Mouse (Mus musculus) forebrain, embryonic 12.5 days (tissue): ENCODE data around the gene Defb43. TPM values are rescaled to one million over a fixed set of nuclear protein-coding genes. Genes with fewer than 3 reads are reported as not detected.

ENCODE experiments used
- ATAC-seq: fragments of 200-750 bp; cut with Nextera tagmentation; 2 replicates; pipeline ENCODE4 v1.8.0; 2017; ENCODE audit warnings: moderate TSS enrichment; ENCODE audit not compliant: low FRiP score
- H3K27ac ChIP-seq: fragments of 300-500 bp; sonication (generic); 2 replicates; pipeline ENCODE4 v1.5.1; 2016; ENCODE audit warnings: mild to moderate bottlenecking
- H3K27me3 ChIP-seq: fragments of 300-500 bp; sonication (generic); 2 replicates; pipeline ENCODE4 v1.6.1; 2016; ENCODE audit warnings: mild to moderate bottlenecking
- H3K36me3 ChIP-seq: fragments of 300-500 bp; sonication (generic); replicated peaks from 2 replicates; pipeline ENCODE4 v1.6.1; 2016; ENCODE audit warnings: mild to moderate bottlenecking
- H3K4me1 ChIP-seq: fragments of 300-500 bp; sonication (generic); 2 replicates; pipeline ENCODE4 v1.6.1; 2016
- H3K4me2 ChIP-seq: fragments of 300-500 bp; sonication (generic); 2 replicates; pipeline ENCODE4 v1.6.1; 2016; ENCODE audit warnings: mild to moderate bottlenecking, moderate library complexity
- H3K4me3 ChIP-seq: fragments of 300-500 bp; sonication (generic); replicated peaks from 2 replicates; pipeline ENCODE4 v1.5.1; 2016; ENCODE audit warnings: mild to moderate bottlenecking
- H3K9ac ChIP-seq: fragments of 300-500 bp; sonication (generic); 2 replicates; pipeline ENCODE4 v1.6.1; 2016; ENCODE audit warnings: mild to moderate bottlenecking
- H3K9me3 ChIP-seq: fragments of 300-500 bp; sonication (generic); 2 replicates; pipeline ENCODE4 v1.6.1; 2016
- WGBS: fragments of 180-500 bp; shearing (Covaris S2); methylation state at CpG from one replicate; pipeline ENCODE4 v1.1.7; 2016; 5-methylcytosine and 5-hydroxymethylcytosine counted together
- polyA plus RNA-seq: library from polyadenylated mRNA; unstranded; fragments of >200 nt; fragmentation: Nextera tagmentation; extraction: Ambion mirVana; gene quantifications from 2 replicates; pipeline ENCODE4 v1.2.1, GENCODE M21; 2016

Defb43 gene
- polyA plus RNA-seq, 1 experiment from 2014 or later: not detected

DNA sequence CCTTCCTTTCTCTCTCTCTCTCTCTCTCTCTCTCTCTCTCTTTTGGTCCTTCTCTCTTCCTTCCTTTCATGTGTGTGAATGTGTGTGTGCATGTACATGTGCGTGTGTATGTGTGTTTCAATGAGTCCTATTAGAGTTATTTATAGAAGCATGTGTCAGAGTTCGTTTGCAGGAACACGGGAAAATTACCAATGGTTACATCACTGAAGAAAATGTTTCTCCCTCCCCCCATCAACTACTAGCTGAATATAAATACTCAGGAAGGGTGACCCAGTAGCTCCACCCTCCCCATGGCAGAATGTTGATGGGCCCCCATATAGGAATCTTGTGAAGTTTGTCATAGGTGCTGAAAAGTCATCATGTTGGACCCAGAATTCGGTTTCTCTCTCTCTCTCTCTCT is 1.5 kb downstream of the Defb43 start:
- no peak for ATAC-seq
- no peaks in the 10 kb centered on the region for H3K9me3 ChIP-seq
- no peak overlapping the region for H3K27ac ChIP-seq
- H3K9ac ChIP-seq: no peak overlapping the region
- H3K36me3 ChIP-seq: no peaks in the 10 kb centered on the region
- H3K4me1 ChIP-seq: no peaks in the 10 kb centered on the region
- no peak overlapping the region for H3K4me2 ChIP-seq
- H3K4me3 ChIP-seq: no peak overlapping the region
- no peaks in the 10 kb centered on the region for H3K27me3 ChIP-seq
- WGBS: 92% methylated on average over 4 of the region's 4 CpGs

- ATAC-seq: no peak
Measured at GRCm38 (mm10) chr14:63014667-63015066, 3.1 kb downstream of the Defb43 start.

DNA sequence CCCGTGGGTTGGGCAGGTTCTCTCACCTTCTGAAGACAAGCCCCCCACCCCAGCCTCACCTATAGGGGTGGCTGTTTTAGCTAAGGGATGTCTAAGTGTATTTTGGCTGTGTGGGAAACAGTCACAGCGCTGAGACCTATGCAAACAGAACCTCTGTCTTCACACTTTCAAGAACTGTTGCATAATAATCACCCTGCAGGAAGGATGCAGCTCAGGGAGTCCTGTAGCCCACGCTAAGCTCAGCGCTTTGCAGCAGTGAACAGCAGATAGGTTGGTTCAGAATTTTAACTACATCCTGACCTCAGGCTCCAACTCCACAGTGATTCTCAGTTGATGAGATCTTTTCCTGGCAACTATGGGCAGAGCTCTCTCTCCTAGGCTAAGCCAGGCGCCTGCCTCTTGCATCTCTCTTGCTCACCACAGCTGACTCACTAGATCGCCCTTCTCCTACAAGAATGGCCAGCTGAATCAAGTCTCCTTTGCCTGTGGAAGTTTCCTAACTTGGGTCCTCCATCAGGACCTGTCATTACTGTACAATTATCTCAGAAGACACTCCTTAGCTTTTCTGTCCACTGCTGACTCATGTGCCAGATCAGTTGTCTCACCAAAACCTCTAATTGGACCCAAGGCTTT is 9.1 kb downstream of the Defb43 start:
- ATAC-seq: no peak
- Histone ChIP-seq H3K9ac (no peak overlapping the region), H3K4me3 (no peak overlapping the region), H3K4me2 (no peak overlapping the region), H3K27ac (no peak overlapping the region), H3K9me3 (no peaks in the 10 kb centered on the region), H3K4me1 (no peaks in the 10 kb centered on the region), H3K27me3 (no peaks in the 10 kb centered on the region), H3K36me3 (no peaks in the 10 kb centered on the region)
- 63% methylated on average over 6 of the region's 6 CpGs for WGBS

More at GRCm38 (mm10) chr14:63014667-63015066, 3.1 kb downstream of the Defb43 start:
- Histone ChIP-seq H3K36me3 (no peaks in the 10 kb centered on the region), H3K27me3 (no peaks in the 10 kb centered on the region), H3K9ac (no peak overlapping the region), H3K27ac (no peak overlapping the region), H3K4me1 (no peaks in the 10 kb centered on the region), H3K4me2 (no peak overlapping the region), H3K4me3 (no peak overlapping the region), H3K9me3 (no peaks in the 10 kb centered on the region)
- WGBS: 93% methylated on average over 4 of the region's 4 CpGs

GRCm38 (mm10) chr14:63046691-63047090 is 35.1 kb downstream of the Defb43 start, which contains the start of gene Defb42:
Defb42 (plus strand) TSS chr14:63046991.
- ATAC-seq: no peak
- Histone ChIP-seq H3K27me3 (no peaks in the 10 kb centered on the region), H3K4me1 (no peaks in the 10 kb centered on the region), H3K9ac (no peak within 1 kb of the TSS), H3K4me2 (no peak within 1 kb of the TSS), H3K4me3 (no peak within 1 kb of the TSS), H3K36me3 (no peaks in the 10 kb centered on the region), H3K9me3 (no peaks in the 10 kb centered on the region), H3K27ac (no peak within 1 kb of the TSS)
- 88% methylated on average over 3 of the region's 3 CpGs for WGBS

DNA sequence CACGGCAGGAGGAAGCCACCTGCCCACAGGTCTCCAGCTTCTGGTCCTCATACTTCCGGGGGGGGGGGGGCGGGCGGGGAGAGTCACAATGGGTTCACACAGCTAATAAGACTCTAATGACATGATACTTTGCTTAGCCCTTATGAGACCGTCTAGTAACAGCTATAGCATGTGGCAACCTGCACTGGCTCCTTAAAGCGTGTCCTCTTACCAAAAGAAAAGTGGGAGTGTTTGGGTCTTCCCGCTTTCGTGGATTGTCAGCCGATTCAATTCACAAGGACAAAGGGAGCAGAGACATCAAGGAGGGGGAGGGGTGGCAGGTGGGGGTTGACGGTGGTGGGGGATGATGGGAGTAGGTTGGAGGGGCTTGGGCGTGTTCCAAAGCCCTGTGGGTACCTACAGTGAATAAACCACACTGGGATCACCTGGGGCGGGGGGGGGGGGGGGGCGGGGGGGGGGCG is 38.4 kb downstream of the Defb43 start, which contains the start of gene Defb30:
Gene Defb30, minus strand, starts transcription at position 51 of the 461 bp plus-strand sequence.
- H3K4me1 ChIP-seq: peaks cover 3% of the 10 kb centered on the region; the same call in 1 of the 2 replicates
- H3K36me3 ChIP-seq: no peaks in the 10 kb centered on the region
- ATAC-seq: no peak
- no peak within 1 kb of the TSS for H3K4me3 ChIP-seq
- H3K27me3 ChIP-seq: no peaks in the 10 kb centered on the region
- H3K4me2 ChIP-seq: no peak within 1 kb of the TSS
- H3K9me3 ChIP-seq: no peaks in the 10 kb centered on the region
- WGBS: 66% methylated on average over 13 of the region's 14 CpGs
- H3K9ac ChIP-seq: no peak within 1 kb of the TSS
- H3K27ac ChIP-seq: no peak within 1 kb of the TSS

- Histone ChIP-seq H3K9ac (no peak overlapping the region), H3K4me1 (peaks cover 3% of the 10 kb centered on the region; the same call in 1 of the 2 replicates), H3K4me3 (no peak overlapping the region), H3K9me3 (no peaks in the 10 kb centered on the region), H3K27ac (no peak overlapping the region), H3K27me3 (no peaks in the 10 kb centered on the region), H3K4me2 (no peak overlapping the region), H3K36me3 (no peaks in the 10 kb centered on the region)
- no peak for ATAC-seq
- WGBS: 31% methylated on average over 5 of the region's 5 CpGs
Measured at GRCm38 (mm10) chr14:63050769-63051168, 39.2 kb downstream of the Defb43 start.

DNA sequence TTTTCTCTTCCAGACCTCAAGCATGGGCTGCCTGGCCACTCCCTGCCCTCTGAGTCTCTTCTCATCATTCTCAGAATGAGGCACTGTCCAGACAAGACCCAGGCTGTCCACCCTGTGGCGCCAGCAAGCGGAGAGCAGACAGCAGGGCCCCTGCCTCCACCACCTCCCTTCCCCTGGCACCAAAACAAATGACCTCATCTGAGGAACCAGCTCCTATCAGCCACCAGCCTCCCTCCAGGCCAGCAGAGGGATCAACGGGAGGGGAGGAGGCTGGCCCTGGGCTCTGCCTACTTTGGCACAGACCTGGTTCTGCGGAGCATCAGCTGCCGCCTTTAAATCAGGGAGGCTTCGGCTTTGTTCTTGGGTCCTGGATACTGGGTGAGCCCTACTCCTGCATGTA is 43.2 kb downstream of the Defb43 start:
- no peak overlapping the region for H3K4me3 ChIP-seq
- peaks cover 3% of the 10 kb centered on the region; the same call in 1 of the 2 replicates for H3K4me1 ChIP-seq
- no peaks in the 10 kb centered on the region for H3K36me3 ChIP-seq
- no peaks in the 10 kb centered on the region for H3K9me3 ChIP-seq
- H3K4me2 ChIP-seq: no peak overlapping the region
- no peak overlapping the region for H3K9ac ChIP-seq
- no peak overlapping the region for H3K27ac ChIP-seq
- 46% methylated on average over 6 of the region's 6 CpGs for WGBS
- ATAC-seq: no peak
- no peaks in the 10 kb centered on the region for H3K27me3 ChIP-seq

DNA sequence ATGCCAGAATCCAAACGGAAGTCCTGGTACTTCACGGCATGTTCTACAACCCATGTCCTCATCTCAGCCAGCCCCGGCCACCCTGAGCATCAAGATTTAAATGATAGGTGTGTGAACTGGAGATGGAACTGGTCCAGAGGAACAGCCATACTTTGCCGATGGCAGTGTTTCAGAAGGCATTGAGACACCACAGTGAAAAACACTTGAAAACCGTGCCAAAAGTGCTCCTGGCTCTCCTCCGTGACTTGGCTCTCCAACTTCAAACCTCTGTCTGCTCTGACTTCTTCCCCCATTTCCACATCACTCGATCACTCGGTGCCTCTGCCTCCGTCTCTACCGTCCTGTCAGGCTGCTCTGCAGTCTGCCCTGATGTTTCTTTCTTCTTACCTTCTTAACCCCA is 48.8 kb downstream of the Defb43 start:
- 91% methylated on average over 10 of the region's 10 CpGs for WGBS
- Histone ChIP-seq H3K4me3 (no peak overlapping the region), H3K9me3 (no peaks in the 10 kb centered on the region), H3K27me3 (peaks cover 3% of the 10 kb centered on the region; the same call in 1 of the 2 replicates), H3K36me3 (no peaks in the 10 kb centered on the region), H3K27ac (no peak overlapping the region), H3K4me2 (no peak overlapping the region), H3K4me1 (no peaks in the 10 kb centered on the region), H3K9ac (no peak overlapping the region)
- ATAC-seq: no peak

DNA sequence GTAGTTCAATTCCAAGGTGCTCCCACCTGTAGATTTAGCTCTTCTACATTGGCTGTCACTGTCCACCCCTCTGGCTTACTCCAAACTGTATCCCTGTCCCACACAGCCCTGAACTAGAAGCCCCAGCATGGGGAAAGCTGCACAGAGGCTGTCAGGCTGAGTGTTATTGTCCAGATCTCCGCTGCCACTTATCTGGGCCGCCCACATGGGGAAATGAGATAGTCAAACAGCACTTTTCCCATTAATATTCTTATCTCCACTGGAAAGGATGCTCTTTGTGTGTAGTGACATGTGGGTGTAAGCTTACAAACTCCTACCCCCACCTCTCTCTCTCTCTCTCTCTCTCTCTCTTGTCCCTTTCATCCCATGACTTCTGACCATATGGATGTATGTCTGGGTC is 50.6 kb downstream of the Defb43 start:
- no peak overlapping the region for H3K9ac ChIP-seq
- H3K27me3 ChIP-seq: peaks cover 4% of the 10 kb centered on the region; the same call in 1 of the 2 replicates
- no peak overlapping the region for H3K4me3 ChIP-seq
- ATAC-seq: no peak
- H3K4me2 ChIP-seq: no peak overlapping the region
- 87% methylated on average over 2 of the region's 2 CpGs for WGBS
- H3K4me1 ChIP-seq: no peaks in the 10 kb centered on the region
- no peaks in the 10 kb centered on the region for H3K36me3 ChIP-seq
- H3K9me3 ChIP-seq: no peaks in the 10 kb centered on the region
- no peak overlapping the region for H3K27ac ChIP-seq

GRCm38 (mm10) chr14:63065391-63065790 is 53.8 kb downstream of the Defb43 start:
- ATAC-seq: no peak
- Histone ChIP-seq H3K4me2 (no peak overlapping the region), H3K9me3 (no peaks in the 10 kb centered on the region), H3K27me3 (peaks cover 4% of the 10 kb centered on the region; the same call in 1 of the 2 replicates), H3K4me1 (no peaks in the 10 kb centered on the region), H3K27ac (no peak overlapping the region), H3K9ac (no peak overlapping the region), H3K4me3 (no peak overlapping the region), H3K36me3 (no peaks in the 10 kb centered on the region)
- WGBS: 81% methylated on average over 5 of the region's 5 CpGs

- Histone ChIP-seq H3K4me1 (no peaks in the 10 kb centered on the region), H3K36me3 (no peaks in the 10 kb centered on the region), H3K9me3 (no peaks in the 10 kb centered on the region), H3K4me2 (peak overlapping the region; percentile 31; the same call in 1 of the 2 replicates), H3K27ac (no peak overlapping the region), H3K9ac (no peak overlapping the region), H3K4me3 (no peak overlapping the region), H3K27me3 (peaks cover 7% of the 10 kb centered on the region; the same call in 1 of the 2 replicates)
- WGBS: 34% methylated on average over 16 of the region's 16 CpGs
- no peak for ATAC-seq
Measured at GRCm38 (mm10) chr14:63066630-63067310, 55.2 kb downstream of the Defb43 start.
